Mouse (Mus musculus) midbrain, postnatal 0 days (tissue): ENCODE data around the gene Tfap2d. TPM values are rescaled to one million over a fixed set of nuclear protein-coding genes. Genes with fewer than 3 reads are reported as not detected.
A peak's percentile ranks its signal among the peaks of the same experiment; 100 is the strongest.

Source experiments
- ATAC-seq: fragments of 200-750 bp; cut with Nextera tagmentation; 2 replicates; pipeline ENCODE4 v1.8.0; 2017; ENCODE audit warnings: moderate number of reproducible peaks, mild to moderate bottlenecking, moderate TSS enrichment, moderate library complexity; ENCODE audit not compliant: low FRiP score
- DNase-seq: peaks from one replicate; pipeline ENCODE4 v3.0.0-alpha.2; 2015; ENCODE audit warnings: low spot score
- H3K27ac ChIP-seq: fragments of 300-500 bp; sonication (generic); 2 replicates; pipeline ENCODE4 v1.5.1; 2014; ENCODE audit warnings: low read depth, mild to moderate bottlenecking, low read length, mixed read lengths
- H3K27me3 ChIP-seq: fragments of 300-500 bp; sonication (generic); 2 replicates; pipeline ENCODE4 v1.6.1; 2014; ENCODE audit warnings: low read length, control low read depth, mixed read lengths; ENCODE audit not compliant: insufficient read depth
- H3K36me3 ChIP-seq: fragments of 300-500 bp; sonication (generic); 2 replicates; pipeline ENCODE4 v1.6.1; 2014; ENCODE audit warnings: low read length, control low read depth, mixed read lengths; ENCODE audit not compliant: insufficient read depth
- H3K4me1 ChIP-seq: fragments of 300-500 bp; sonication (generic); 2 replicates; pipeline ENCODE4 v1.6.1; 2014; ENCODE audit warnings: mild to moderate bottlenecking, control low read depth, antibody characterized with exemption, low read length, mixed read lengths; ENCODE audit not compliant: insufficient read depth
- H3K4me2 ChIP-seq: fragments of 300-500 bp; sonication (generic); 2 replicates; pipeline ENCODE4 v1.6.1; 2014; ENCODE audit warnings: low read depth, mild to moderate bottlenecking, low read length, mixed read lengths; ENCODE audit not compliant: poor library complexity, severe bottlenecking
- H3K4me3 ChIP-seq: fragments of 300-500 bp; sonication (generic); 2 replicates; pipeline ENCODE4 v1.5.1; 2014; ENCODE audit warnings: low read depth, mild to moderate bottlenecking, low read length, moderate library complexity
- H3K9ac ChIP-seq: fragments of 300-500 bp; sonication (generic); replicated peaks from 2 replicates; pipeline ENCODE4 v1.6.1; 2014; ENCODE audit warnings: mild to moderate bottlenecking, low read length, moderate library complexity, mixed read lengths; ENCODE audit not compliant: poor library complexity, severe bottlenecking
- H3K9me3 ChIP-seq: fragments of 300-500 bp; sonication (generic); 2 replicates; pipeline ENCODE4 v1.6.1; 2016; ENCODE audit warnings: low read length, control low read depth
- CTCF ChIP-seq: IDR thresholded peaks from 2 replicates; pipeline ENCODE4 v1.5.1; 2016; ENCODE audit warnings: antibody characterized with exemption, mild to moderate bottlenecking
- WGBS: fragments of 180-500 bp; shearing (Covaris S2); extraction: QIAGEN DNeasy Blood & Tissue Kit; methylation state at CpG from one replicate; pipeline ENCODE4 v1.1.7; 2014; 5-methylcytosine and 5-hydroxymethylcytosine counted together
- polyA plus RNA-seq: library from polyadenylated mRNA; unstranded; fragments of >200 nt; fragmentation: Nextera tagmentation; extraction: Ambion mirVana; gene quantifications from 2 replicates; pipeline ENCODE4 v1.2.1, GENCODE M21; 2015
- total RNA-seq: library from RNA; depleted of rRNA; stranded (reverse); fragments of >200 nt; gene quantifications from 2 replicates; pipeline ENCODE4 v1.2.3, GENCODE M21; 2014

Gene Tfap2d
- total and polyA plus RNA-seq, 2 experiments from 2014 or later, result 54.9 to 74.2 TPM

- H3K27me3 ChIP-seq, result peaks cover 49% of the 10 kb centered on the region
- H3K27ac ChIP-seq, result peak overlapping the region; percentile 86
- H3K4me1 ChIP-seq, result no peaks in the 10 kb centered on the region
- H3K4me2 ChIP-seq, result peak overlapping the region; percentile 46
- DNase-seq (peak; percentile 33), ATAC-seq (no peak)
- peak overlapping the region; percentile 48 for H3K9ac ChIP-seq
- H3K9me3 ChIP-seq, result no peaks in the 10 kb centered on the region
- no peak for TF ChIP-seq CTCF
- peak overlapping the region; percentile 38 for H3K4me3 ChIP-seq
- WGBS, result 2% methylated on average over 16 of the region's 16 CpGs
- no peaks in the 10 kb centered on the region for H3K36me3 ChIP-seq
These were observed 6.9 kb downstream of the Tfap2d start for GRCm38 (mm10) chr1:19109711-19110110.

DNA sequence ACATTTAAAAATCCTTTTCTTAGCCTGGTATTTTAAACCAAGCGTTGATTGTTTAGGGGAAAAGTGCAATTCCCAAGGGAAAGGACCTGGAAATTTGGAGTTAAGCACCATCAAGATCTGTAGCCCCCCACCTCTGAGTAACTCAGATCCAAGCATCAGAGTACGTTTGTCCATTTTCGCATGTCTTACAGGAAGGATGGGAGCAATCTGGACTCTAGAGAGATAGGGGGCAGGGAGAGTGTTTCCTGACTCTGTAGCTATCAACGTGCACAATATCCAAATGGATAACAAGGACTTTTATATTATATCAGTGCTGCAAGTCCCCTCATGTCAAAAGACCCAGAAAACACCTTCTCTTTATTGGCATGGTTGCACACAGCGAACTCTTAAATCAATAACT is 7.4 kb downstream of the Tfap2d start:
- Histone ChIP-seq H3K4me1 (no peaks in the 10 kb centered on the region), H3K9ac (peak overlapping the region; percentile 48), H3K27me3 (peaks cover 45% of the 10 kb centered on the region), H3K4me2 (peak overlapping the region; percentile 46), H3K27ac (peak overlapping the region; percentile 86), H3K4me3 (peak overlapping the region; percentile 38), H3K9me3 (no peaks in the 10 kb centered on the region), H3K36me3 (no peaks in the 10 kb centered on the region)
- ATAC-seq (no peak), DNase-seq (no peak)
- no peak for TF ChIP-seq CTCF
- WGBS, result 4% methylated on average over 5 of the region's 5 CpGs

GRCm38 (mm10) chr1:19111020-19111419 is 8.2 kb downstream of the Tfap2d start:
- Histone ChIP-seq H3K4me3 (peak overlapping the region; percentile 38), H3K4me2 (peak overlapping the region; percentile 46), H3K4me1 (no peaks in the 10 kb centered on the region), H3K36me3 (no peaks in the 10 kb centered on the region), H3K27ac (peak overlapping the region; percentile 86), H3K27me3 (peaks cover 43% of the 10 kb centered on the region), H3K9me3 (no peaks in the 10 kb centered on the region), H3K9ac (peak overlapping the region; percentile 48)
- TF ChIP-seq CTCF, result no peak
- under 1% methylated on average over 22 of the region's 22 CpGs for WGBS
- DNase-seq, result no peak
- ATAC-seq, result 0 out of 2 replicates have a peak, but pooled peaks have one; percentile 21

DNA sequence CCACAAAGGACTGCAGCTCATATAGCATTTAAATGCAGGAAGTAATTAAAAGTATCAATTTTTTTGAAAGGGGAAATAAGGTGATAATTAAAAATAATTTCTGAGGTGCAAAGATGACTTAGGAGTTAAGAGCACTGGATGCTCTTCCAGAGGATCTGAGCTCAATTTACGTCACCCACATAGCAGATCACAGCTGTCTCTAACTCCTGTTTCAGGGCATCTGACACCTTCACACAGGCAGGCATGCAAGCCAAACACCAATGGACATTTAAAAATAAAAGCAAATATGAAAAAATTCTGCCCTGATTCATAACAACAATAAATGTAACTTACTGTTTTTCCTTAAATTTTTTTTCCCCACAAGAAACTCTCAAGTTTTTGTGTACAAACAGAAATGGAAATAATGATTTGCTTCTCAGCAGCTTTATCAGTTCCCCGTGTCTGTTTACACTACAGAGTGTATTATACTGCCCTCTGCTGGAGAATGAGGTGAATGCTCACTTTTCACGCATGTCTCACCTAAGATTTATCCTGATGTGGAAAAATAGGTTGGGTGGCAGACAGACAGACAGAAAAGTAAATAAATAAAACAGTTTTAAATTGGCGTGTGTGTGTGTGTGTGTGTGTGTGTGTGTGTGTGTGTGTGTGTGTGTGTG is 76.0 kb downstream of the Tfap2d start:
- DNase-seq, result peak; percentile 83
- 0 out of 2 replicates have a peak, but pooled peaks have one; percentile 47 for ATAC-seq
- Histone ChIP-seq H3K27me3 (no peaks in the 10 kb centered on the region), H3K4me1 (no peaks in the 10 kb centered on the region), H3K9me3 (no peaks in the 10 kb centered on the region), H3K36me3 (no peaks in the 10 kb centered on the region), H3K4me2 (no peak overlapping the region), H3K4me3 (no peak overlapping the region), H3K27ac (no peak overlapping the region), H3K9ac (no peak overlapping the region)
- WGBS, result 8% methylated on average over 4 of the region's 4 CpGs
- peak; percentile 90 for TF ChIP-seq CTCF

DNA sequence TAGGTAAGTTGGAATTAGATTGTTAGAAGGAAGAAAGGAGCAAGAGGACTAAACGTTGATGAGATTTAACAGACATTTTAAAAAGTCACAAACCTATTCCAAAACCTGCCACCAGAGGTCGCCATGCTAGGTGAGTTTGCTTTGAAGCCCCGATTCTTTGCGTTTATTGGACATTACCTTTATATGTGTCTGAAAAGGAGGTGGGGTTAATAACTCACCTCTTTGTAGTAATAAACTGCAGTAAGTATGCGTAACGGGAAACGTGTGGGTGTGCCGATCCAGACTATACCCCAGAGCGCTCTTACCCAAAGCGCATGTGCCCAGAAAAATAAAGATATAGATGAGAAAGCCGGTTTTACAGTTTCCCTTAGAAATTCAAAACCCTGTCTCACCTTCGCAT is 102.8 kb downstream of the Tfap2d start:
- H3K27me3 ChIP-seq, result peaks cover 23% of the 10 kb centered on the region
- H3K9me3 ChIP-seq, result no peaks in the 10 kb centered on the region
- peak; percentile 87 for TF ChIP-seq CTCF
- H3K4me1 ChIP-seq, result no peaks in the 10 kb centered on the region
- no peaks in the 10 kb centered on the region for H3K36me3 ChIP-seq
- ATAC-seq (peak; percentile 77; the same call in 1 of the 2 replicates), DNase-seq (peak; percentile 75)
- H3K27ac ChIP-seq, result no peak overlapping the region
- H3K4me2 ChIP-seq, result peak overlapping the region; percentile 46
- 1% methylated on average over 12 of the region's 12 CpGs for WGBS
- peak overlapping the region; percentile 24 for H3K4me3 ChIP-seq
- no peak overlapping the region for H3K9ac ChIP-seq

DNA sequence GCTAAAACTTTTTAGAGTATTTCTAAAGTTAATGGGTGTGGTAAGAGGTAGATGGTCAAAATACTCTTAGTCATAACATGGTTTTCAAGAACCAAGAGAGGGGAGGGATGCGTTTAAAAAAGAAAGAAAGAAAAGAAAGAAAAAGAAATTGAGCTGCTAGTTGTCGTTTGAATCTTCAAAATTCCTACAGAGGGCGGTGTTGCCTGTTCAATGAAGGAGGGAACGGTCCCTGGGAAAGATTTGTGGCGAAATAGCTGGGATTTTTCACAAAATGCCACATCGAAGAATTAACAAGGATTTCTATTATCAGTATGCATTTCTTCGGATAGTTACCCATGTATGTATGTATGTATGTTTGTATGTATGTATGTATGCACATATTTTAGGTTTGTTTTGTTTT is 103.4 kb downstream of the Tfap2d start:
- Histone ChIP-seq H3K4me1 (no peaks in the 10 kb centered on the region), H3K9ac (no peak overlapping the region), H3K27me3 (peaks cover 29% of the 10 kb centered on the region), H3K27ac (no peak overlapping the region), H3K4me3 (peak overlapping the region; percentile 24; the same call in 1 of the 2 replicates), H3K9me3 (no peaks in the 10 kb centered on the region), H3K36me3 (no peaks in the 10 kb centered on the region), H3K4me2 (peak overlapping the region; percentile 46; the same call in 1 of the 2 replicates)
- under 1% methylated on average over 7 of the region's 7 CpGs for WGBS
- no peak for ATAC-seq
- peak; percentile 74 for DNase-seq
- TF ChIP-seq CTCF, result peak; percentile 80
